Mouse (Mus musculus) embryonic fibroblast, embryonic 13.5 days (primary cell): ENCODE measurements around the gene Cdnf. TPM values are rescaled to one million over a fixed set of nuclear protein-coding genes. Genes with fewer than 3 reads are reported as not detected.

Experiments used
- H3K27ac ChIP-seq: 2 replicates; pipeline ENCODE4 v1.5.1; 2012; ENCODE audit warnings: low read length, control low read depth, inconsistent platforms; ENCODE audit not compliant: insufficient read depth
- H3K4me1 ChIP-seq: 2 replicates; pipeline ENCODE4 v1.6.1; 2011; ENCODE audit warnings: low read length; ENCODE audit not compliant: control insufficient read depth, insufficient read depth
- H3K4me3 ChIP-seq: 2 replicates; pipeline ENCODE4 v1.5.1; 2011; ENCODE audit warnings: mild to moderate bottlenecking, control low read depth, low read length; ENCODE audit not compliant: insufficient read depth
- CTCF ChIP-seq: IDR thresholded peaks from 2 replicates; pipeline ENCODE4 v1.5.1; 2011; ENCODE audit warnings: mild to moderate bottlenecking, control low read depth, low read length, moderate library complexity, borderline replicate concordance; ENCODE audit not compliant: insufficient read depth
- POLR2A ChIP-seq: IDR thresholded peaks from 2 replicates; pipeline ENCODE4 v1.6.1; 2011; ENCODE audit warnings: low read depth, mild to moderate bottlenecking, control low read depth, low read length, moderate library complexity
- polyA plus RNA-seq: library from polyadenylated mRNA; stranded (reverse); fragments of >200 nt; gene quantifications from 2 replicates; pipeline ENCODE4 v1.2.4, GENCODE M21; 2011; ENCODE audit warnings: low read depth; ENCODE audit not compliant: missing spikeins, insufficient read length

The Cdnf gene
- polyA plus RNA-seq, 1 experiment: 1.6 TPM

DNA sequence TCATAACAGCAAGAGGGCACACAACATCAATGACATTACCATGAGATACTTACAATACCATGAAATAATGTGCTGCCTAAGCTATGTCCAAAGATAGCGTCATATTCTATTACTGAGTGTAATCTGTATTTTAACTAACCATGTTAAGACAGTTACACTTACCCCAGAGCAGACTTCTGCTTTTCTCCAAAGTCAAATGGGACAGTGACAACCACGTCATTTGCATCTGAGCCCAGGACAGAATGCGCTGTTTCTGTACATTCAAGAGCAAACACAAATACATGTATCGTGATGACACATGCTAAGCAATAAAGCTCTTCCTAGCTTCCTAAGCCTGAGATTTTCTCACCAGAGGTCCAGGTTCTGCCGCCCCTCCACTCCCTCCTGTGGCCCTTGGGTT is 11.9 kb upstream of the Cdnf start:
- H3K4me3 ChIP-seq: no peak overlapping the region
- TF ChIP-seq POLR2A (no peak), CTCF (no peak)
- H3K4me1 ChIP-seq: no peaks in the 10 kb centered on the region
- H3K27ac ChIP-seq: no peak overlapping the region

DNA sequence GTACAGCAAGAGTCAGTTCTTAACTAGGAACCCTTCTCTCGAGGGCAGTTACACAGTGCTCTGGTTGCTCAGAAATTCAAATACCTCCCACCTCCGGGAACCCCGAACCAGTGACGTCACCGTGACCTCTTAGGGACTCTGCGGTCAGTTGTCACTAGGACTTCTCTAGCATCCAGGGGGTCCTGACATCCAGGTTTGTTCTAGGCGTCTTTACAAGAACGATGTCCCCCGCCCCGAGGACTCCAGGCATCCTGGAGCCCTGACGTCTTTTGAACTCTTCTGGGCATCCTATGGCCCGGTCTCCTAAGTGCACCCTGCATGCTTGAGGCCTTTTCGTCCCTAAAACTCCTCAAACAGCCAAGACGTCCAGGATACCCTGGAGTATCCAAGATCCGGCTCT is 754 bp upstream of the Cdnf start:
- Histone ChIP-seq H3K27ac (no peak overlapping the region), H3K4me1 (peaks cover 4% of the 10 kb centered on the region; the same call in 1 of the 2 replicates)
- TF ChIP-seq CTCF (no peak), POLR2A (no peak)

DNA sequence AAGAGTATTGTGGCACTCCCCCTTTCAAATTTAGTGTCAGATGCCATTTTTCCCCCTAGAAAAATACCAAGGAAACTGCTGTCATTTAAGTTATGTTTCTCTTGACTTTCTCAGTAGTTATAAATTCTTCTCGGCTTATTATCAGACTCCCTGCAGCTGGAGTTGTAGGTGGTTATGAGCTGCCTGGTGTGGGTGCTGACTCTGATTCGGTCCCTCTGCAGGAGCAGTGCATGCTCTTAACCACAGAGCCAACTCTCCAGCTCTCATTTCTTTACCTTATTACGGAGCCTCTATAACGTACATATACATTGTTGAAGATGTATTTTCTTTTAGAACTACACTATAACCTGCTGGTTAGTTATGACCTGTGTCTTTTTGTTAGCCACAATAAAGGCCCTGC is 9.7 kb downstream of the Cdnf start:
- Histone ChIP-seq H3K4me1 (no peaks in the 10 kb centered on the region), H3K27ac (no peak overlapping the region), H3K4me3 (no peak overlapping the region)
- TF ChIP-seq POLR2A (no peak), CTCF (no peak)

More for the DNA sequence above, 754 bp upstream of the Cdnf start:
- H3K4me3 ChIP-seq: peak overlapping the region; percentile 72

DNA sequence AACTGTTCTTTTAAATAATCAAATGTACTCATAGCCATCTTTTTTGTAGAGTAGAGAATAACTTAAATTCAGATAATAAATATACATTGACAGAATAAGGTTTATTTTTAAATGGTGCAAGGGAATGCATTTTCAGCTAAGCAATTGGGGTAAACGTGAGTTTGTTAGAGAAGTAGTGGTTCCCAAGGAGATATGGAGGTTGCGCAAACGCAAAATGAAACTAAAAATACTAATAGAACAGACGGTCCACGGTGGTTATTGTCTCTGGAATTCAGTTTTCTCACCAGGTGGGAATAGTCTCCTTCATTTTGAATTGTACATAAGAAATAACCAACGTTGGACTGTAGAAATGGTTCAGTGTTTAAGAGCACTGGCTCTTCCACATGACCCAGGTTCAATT is 13.5 kb downstream of the Cdnf start:
- Histone ChIP-seq H3K4me1 (no peaks in the 10 kb centered on the region), H3K4me3 (no peak overlapping the region)
- TF ChIP-seq POLR2A: no peak
- TF ChIP-seq CTCF: no peak

DNA sequence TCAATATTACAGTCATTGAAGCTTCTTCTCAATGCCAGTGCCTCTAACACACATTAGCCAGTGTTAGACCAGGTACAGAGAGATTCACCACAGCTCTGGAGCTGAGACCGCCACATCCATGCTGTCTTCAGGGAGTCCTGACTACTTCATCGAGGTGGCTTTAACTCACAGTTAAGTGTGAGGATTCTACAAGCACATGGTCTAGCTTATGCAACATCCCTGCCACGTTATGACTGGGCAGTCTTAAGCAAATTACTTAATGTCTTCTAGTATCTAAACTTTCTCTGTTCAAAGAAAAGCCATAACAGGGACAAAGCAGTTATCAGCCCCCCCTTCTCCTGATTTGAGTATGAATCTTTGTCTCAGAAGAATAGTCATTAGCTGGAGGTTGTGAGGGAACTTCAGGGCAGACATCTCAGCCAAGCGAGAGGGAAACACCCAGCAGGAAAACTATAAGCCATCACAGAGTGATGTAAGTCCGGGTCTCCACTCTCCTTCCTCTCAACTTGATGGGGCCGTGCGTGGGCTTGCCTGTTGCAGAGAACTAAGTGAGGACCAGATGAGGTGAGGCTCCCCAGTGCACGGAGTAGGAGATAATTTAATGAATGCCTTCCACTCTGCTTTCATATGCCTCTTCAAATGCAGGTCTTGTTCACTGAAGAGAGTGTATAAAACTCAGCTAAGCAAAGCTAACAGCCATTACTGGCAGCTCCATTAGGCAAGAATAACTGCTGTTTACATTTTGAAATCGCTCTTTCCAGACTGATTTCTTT is 28.7 kb downstream of the Cdnf start:
- no peak overlapping the region for H3K27ac ChIP-seq
- H3K4me3 ChIP-seq: no peak overlapping the region
- no peak for TF ChIP-seq CTCF
- TF ChIP-seq POLR2A: no peak
- H3K4me1 ChIP-seq: no peaks in the 10 kb centered on the region

More for the DNA sequence above, 13.5 kb downstream of the Cdnf start:
- no peak overlapping the region for H3K27ac ChIP-seq

DNA sequence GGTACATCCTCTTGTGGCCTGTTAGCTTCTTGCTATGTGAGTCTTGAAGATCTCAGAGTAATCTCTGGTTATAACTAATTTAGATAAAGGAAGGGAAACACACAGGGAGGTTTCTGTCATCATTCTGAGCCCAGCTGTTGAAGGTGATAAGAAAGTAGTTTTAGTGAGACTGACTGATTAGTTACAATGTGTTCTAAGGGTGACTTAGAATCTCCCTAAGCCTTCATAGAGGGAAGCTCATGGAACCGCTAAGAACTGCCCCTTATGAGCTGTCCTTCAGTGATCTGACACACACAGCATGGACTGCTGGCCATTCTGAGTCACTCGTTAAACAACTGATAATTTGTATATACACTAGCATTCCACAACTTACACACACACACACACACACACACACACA is 33.2 kb downstream of the Cdnf start:
- Histone ChIP-seq H3K4me1 (no peaks in the 10 kb centered on the region), H3K27ac (no peak overlapping the region), H3K4me3 (no peak overlapping the region)
- TF ChIP-seq CTCF (no peak), POLR2A (no peak)

DNA sequence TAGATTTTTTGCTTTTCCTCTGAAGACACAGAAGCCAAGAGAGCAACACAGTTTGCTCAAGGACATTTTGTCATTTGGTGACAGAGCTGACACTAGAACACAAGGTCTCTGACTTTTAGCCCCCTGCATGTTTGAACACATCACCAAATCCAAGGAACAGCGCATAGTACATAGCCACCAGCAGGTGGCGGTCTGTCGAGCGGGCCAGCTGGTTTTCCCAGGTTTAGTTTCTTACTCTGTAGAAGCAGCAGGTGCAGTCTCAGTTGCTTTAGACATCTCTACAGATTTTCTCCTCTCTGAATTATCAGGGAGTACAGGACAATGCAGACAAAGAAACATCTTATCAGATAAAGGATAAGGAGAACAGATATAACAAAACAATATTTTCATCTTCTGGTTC is 33.8 kb downstream of the Cdnf start:
- TF ChIP-seq CTCF (peak; percentile 78), POLR2A (no peak)
- Histone ChIP-seq H3K4me1 (no peaks in the 10 kb centered on the region), H3K27ac (no peak overlapping the region), H3K4me3 (no peak overlapping the region)

DNA sequence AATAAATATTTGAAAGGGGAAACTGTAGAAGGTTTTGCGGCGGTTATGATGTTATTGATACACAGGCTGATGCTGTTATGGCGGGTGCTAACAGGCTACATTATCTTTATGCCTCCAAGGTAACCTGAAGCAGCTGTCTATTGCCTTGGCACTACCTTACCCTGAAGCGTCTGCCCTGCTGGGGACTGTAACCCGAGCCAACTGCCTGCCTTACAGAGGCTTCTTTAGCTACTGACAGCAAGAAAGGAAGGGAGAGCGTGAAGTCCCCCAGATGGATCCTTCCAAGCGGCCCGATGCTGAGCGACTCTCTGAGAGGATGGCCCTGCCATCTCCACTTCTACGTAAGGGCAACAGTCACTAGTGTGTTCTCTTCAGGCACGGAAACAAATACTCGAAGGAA is 57.4 kb downstream of the Cdnf start, which contains the start of gene Fam107b:
TSS of gene Fam107b (plus strand) at position 303 of the 400 bp plus-strand sequence.
- Histone ChIP-seq H3K27ac (no peak within 1 kb of the TSS), H3K4me1 (no peaks in the 10 kb centered on the region), H3K4me3 (no peak within 1 kb of the TSS)
- TF ChIP-seq POLR2A: no peak
- TF ChIP-seq CTCF: no peak

DNA sequence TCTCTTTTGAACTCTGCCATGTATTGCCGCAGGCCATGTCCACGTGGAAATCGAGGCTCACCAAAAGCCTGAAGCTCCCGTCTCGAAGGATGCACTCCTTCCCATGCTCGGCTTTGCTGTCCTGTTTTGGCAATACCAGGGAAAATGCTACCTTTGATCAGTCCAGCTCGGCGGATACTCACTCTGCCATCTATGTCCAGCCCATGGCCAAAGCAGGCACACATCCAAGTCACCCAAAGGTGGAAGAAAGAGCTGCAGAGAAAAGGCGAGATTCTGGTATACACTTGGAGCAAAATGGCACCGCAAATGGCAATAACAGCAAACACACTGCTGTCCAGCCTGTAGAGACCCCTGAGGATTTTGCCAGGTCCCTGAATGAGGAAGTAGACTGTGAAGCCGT is 57.8 kb downstream of the Cdnf start:
- TF ChIP-seq CTCF (no peak), POLR2A (no peak)
- Histone ChIP-seq H3K27ac (no peak overlapping the region), H3K4me1 (no peaks in the 10 kb centered on the region), H3K4me3 (no peak overlapping the region)

DNA sequence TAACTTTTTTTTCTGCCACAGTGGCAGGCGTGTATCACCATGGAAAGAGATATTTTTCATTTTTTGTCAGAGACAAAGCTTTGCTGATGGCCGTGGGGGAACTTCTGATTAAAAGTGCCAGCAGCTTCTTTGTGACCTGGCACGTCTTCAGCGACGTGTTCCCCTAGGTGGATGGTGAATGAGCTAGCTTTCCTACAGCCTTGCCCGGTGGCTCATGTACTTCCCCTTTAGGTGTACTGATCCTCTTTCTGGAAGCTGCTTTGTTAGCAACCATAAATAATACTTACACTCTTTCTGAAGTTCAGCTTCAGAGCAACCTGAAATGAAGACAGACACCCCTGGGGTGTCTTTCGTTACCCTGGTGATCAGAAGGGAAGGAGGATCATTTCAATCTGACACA is 61.1 kb downstream of the Cdnf start:
- TF ChIP-seq POLR2A: no peak
- TF ChIP-seq CTCF: no peak
- Histone ChIP-seq H3K27ac (no peak overlapping the region), H3K4me1 (no peaks in the 10 kb centered on the region), H3K4me3 (no peak overlapping the region)
